Mouse (Mus musculus): ENCODE measurements around the gene Olfr474. TPM values are rescaled to one million over a fixed set of nuclear protein-coding genes. Genes with fewer than 3 reads are reported as not detected.
"Not testable (repeated sequence)": the region's sequence is repeated elsewhere in the genome, so short reads cannot be mapped to it uniquely, and the experiment has no call there.

The Olfr474 gene
- total RNA-seq (2021): not detected

- DNase-seq (ENCODE audit: low spot score in 2 of 2): no peak
- intact Hi-C loops (cut with DNase I): no loop called here
Observed at GRCm38 (mm10) chr7:107954343-107954742, at the start of gene Olfr474. TSS of gene Olfr474 (plus strand) at chr7:107954643.

- DNase-seq (ENCODE audit: low spot score in 2 of 2): no peak
Observed at GRCm38 (mm10) chr7:107930146-107930545, 24.3 kb upstream of the Olfr474 start, which contains the start of gene Olfr473. TSS of gene Olfr473 (plus strand) at chr7:107930446.

GRCm38 (mm10) chr7:107952539-107952938 is 1.9 kb upstream of the Olfr474 start:
- intact Hi-C loops (cut with DNase I); DNase-seq (ENCODE audit: low spot score in 2 of 2): not testable (repeated sequence)

More at GRCm38 (mm10) chr7:107930146-107930545, 24.3 kb upstream of the Olfr474 start, which contains the start of gene Olfr473:
- intact Hi-C loops (cut with DNase I): no loop called here

GRCm38 (mm10) chr7:107964503-107964902 is 10.1 kb downstream of the Olfr474 start, which contains the start of gene Olfr476:
TSS of gene Olfr476 (plus strand) at chr7:107964803.
- no peak for DNase-seq (ENCODE audit: low spot score in 2 of 2)
- intact Hi-C loops (cut with DNase I): no loop called here

- intact Hi-C loops (cut with DNase I): no loop called here
- DNase-seq (ENCODE audit: low spot score in 2 of 2): no peak
Observed at GRCm38 (mm10) chr7:107986393-107986792, 31.9 kb downstream of the Olfr474 start, which contains the start of gene Olfr477. TSS of gene Olfr477 (plus strand) at chr7:107986693.

Other genes starting within 250 kb of the Olfr474 start
- gene Cyb5r2, start 196.6 kb upstream of the Olfr474 start, total RNA-seq (2021): not detected
- not detected for gene Ovch2, start 153.4 kb upstream of the Olfr474 start, total RNA-seq (2021)
- not detected for gene Olfr467, start 142.4 kb upstream of the Olfr474 start, total RNA-seq (2021)
- not detected for gene Olfr469, start 129.1 kb upstream of the Olfr474 start, total RNA-seq (2021)
- not detected for gene Olfr470, start 107.2 kb upstream of the Olfr474 start, total RNA-seq (2021)
- gene Olfr472, start 56.7 kb upstream of the Olfr474 start, total RNA-seq (2021): not detected
- not detected for gene Olfr473, start 24.2 kb upstream of the Olfr474 start, total RNA-seq (2021)
- not detected for gene Olfr476, start 10.2 kb downstream of the Olfr474 start, total RNA-seq (2021)
- gene Olfr477, start 32.0 kb downstream of the Olfr474 start, total RNA-seq (2021): under 1 TPM in 1 of 2 experiments, not detected in 1; 0.14 TPM
- not detected for gene Olfr478, start 79.3 kb downstream of the Olfr474 start, total RNA-seq (2021)
- not detected for gene Olfr479, start 96.0 kb downstream of the Olfr474 start, total RNA-seq (2021)
- gene Olfr480, start 112.7 kb downstream of the Olfr474 start, total RNA-seq (2021): not detected
- not detected for gene Olfr481, start 125.2 kb downstream of the Olfr474 start, total RNA-seq (2021)
- gene Olfr482, start 142.9 kb downstream of the Olfr474 start, total RNA-seq (2021): 1 to 10 TPM; 1.9 to 2.1 TPM
- not detected for gene Olfr483, start 146.2 kb downstream of the Olfr474 start, total RNA-seq (2021)
- not detected for gene Olfr484, start 172.8 kb downstream of the Olfr474 start, total RNA-seq (2021)
- gene Olfr485, start 205.2 kb downstream of the Olfr474 start, total RNA-seq (2021): not detected
- not detected for gene Olfr486, start 218.1 kb downstream of the Olfr474 start, total RNA-seq (2021)

All from left cerebral cortex, postnatal 36 days (tissue).